Mouse (Mus musculus) liver, adult 2 months (tissue): ENCODE results near the gene Golga5. TPM values are rescaled to one million over a fixed set of nuclear protein-coding genes. Genes with fewer than 3 reads are reported as not detected.

Source experiments
- DNase-seq: peaks from one replicate; pipeline ENCODE4 v3.0.0-alpha.2; 2011; ENCODE audit warnings: low read depth, low spot score; ENCODE audit errors: extremely low read depth
- H3K27ac ChIP-seq: fragments of 200-500 bp; replicated peaks from 2 replicates; pipeline ENCODE4 v1.5.1; 2012; ENCODE audit warnings: low read depth, mild to moderate bottlenecking, control low read depth, inconsistent platforms, low read length; ENCODE audit not compliant: insufficient read depth
- H3K27me3 ChIP-seq: fragments of 200-500 bp; 2 replicates; pipeline ENCODE4 v1.6.1; 2012; ENCODE audit warnings: mild to moderate bottlenecking, moderate library complexity, low read length, inconsistent platforms; ENCODE audit not compliant: control insufficient read depth, insufficient read depth
- H3K36me3 ChIP-seq: fragments of 200-500 bp; 2 replicates; pipeline ENCODE4 v1.6.1; 2012; ENCODE audit warnings: low read length, inconsistent platforms; ENCODE audit not compliant: control insufficient read depth, insufficient read depth
- H3K4me1 ChIP-seq: fragments of 200-500 bp; 2 replicates; pipeline ENCODE4 v1.6.1; 2011; ENCODE audit warnings: low read length; ENCODE audit not compliant: control insufficient read depth, insufficient read depth
- H3K4me3 ChIP-seq: fragments of 200-500 bp; 2 replicates; pipeline ENCODE4 v1.5.1; 2011; ENCODE audit warnings: low read depth, mild to moderate bottlenecking, control low read depth, low read length, moderate library complexity; ENCODE audit not compliant: insufficient read depth
- H3K79me2 ChIP-seq: fragments of 200-500 bp; 2 replicates; pipeline ENCODE4 v1.6.1; 2012; ENCODE audit warnings: inconsistent platforms, mild to moderate bottlenecking, low read length, moderate library complexity; ENCODE audit not compliant: control insufficient read depth, insufficient read depth
- H3K9ac ChIP-seq: fragments of 200-500 bp; 2 replicates; pipeline ENCODE4 v1.6.1; 2012; ENCODE audit warnings: low read depth, mild to moderate bottlenecking, control low read depth, inconsistent platforms, low read length
- CTCF ChIP-seq: fragments of 200-500 bp; IDR thresholded peaks from 2 replicates; pipeline ENCODE4 v1.5.1; 2011; ENCODE audit warnings: low read depth, low read length, control low read depth
- POLR2A ChIP-seq: fragments of 200-500 bp; IDR thresholded peaks from 2 replicates; pipeline ENCODE4 v1.6.1; 2011; ENCODE audit warnings: low read length, control low read depth; ENCODE audit not compliant: insufficient read depth; ENCODE audit errors: extremely low read depth
- WGBS: fragments of 180-500 bp; shearing (Covaris S2); methylation state at CpG from one replicate; pipeline ENCODE4 v1.1.7; 2018; 5-methylcytosine and 5-hydroxymethylcytosine counted together
- polyA plus RNA-seq: library from polyadenylated mRNA; depleted of rRNA; stranded (reverse); fragments of >200 nt; gene quantifications from 2 replicates; pipeline ENCODE4 v1.2.3, GENCODE M21; 2012
- total RNA-seq: library from RNA; depleted of rRNA; stranded (reverse); fragments of >200 nt; gene quantifications from 2 replicates; pipeline ENCODE4 v1.2.3, GENCODE M21; 2014

The Golga5 gene
- total and polyA plus RNA-seq, 2 experiments = 6.8 to 18.6 TPM

- no peaks in the 10 kb centered on the region for H3K36me3 ChIP-seq
- H3K27me3 ChIP-seq = no peaks in the 10 kb centered on the region
- no peaks in the 10 kb centered on the region for H3K79me2 ChIP-seq
- DNase-seq = no peak
- WGBS = 55% methylated on average over 9 of the region's 9 CpGs
- H3K4me3 ChIP-seq = no peak overlapping the region
- H3K4me1 ChIP-seq = no peaks in the 10 kb centered on the region
- TF ChIP-seq POLR2A (no peak), CTCF (no peak)
- H3K9ac ChIP-seq = no peak overlapping the region
- H3K27ac ChIP-seq = no peak overlapping the region
Observed at GRCm38 (mm10) chr12:102505131-102505713, 36.3 kb downstream of the Golga5 start.

- Histone ChIP-seq H3K27me3 (no peaks in the 10 kb centered on the region), H3K4me3 (no peak overlapping the region), H3K27ac (no peak overlapping the region), H3K9ac (no peak overlapping the region), H3K4me1 (no peaks in the 10 kb centered on the region), H3K36me3 (no peaks in the 10 kb centered on the region), H3K79me2 (no peaks in the 10 kb centered on the region)
- WGBS = 94% methylated on average over 7 of the region's 7 CpGs
- DNase-seq = no peak
- TF ChIP-seq CTCF (no peak), POLR2A (no peak)
Observed at GRCm38 (mm10) chr12:102505949-102506348, 37.0 kb downstream of the Golga5 start.

DNA sequence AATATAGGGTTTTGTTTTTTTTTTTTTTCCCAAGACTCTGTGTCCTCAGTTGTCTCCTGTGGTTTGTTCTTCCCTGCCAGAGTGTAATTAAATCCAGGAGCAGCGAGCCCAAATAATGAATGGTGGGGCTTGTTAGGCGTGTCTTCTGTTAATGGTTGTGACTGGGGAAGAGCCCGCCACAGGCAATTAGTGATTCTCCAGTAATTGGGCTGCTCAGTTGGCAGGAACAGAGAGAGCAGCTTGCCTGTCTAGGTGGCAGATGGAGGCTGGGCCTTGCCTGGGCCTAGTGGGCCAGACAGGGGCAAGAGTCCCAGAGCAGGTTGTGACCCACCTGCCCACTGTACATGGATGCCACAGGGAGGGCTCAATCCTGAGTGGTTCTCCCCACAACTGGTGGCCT lies 42.4 kb downstream of the Golga5 start:
- H3K4me3 ChIP-seq = no peak overlapping the region
- H3K4me1 ChIP-seq = no peaks in the 10 kb centered on the region
- DNase-seq = no peak
- no peaks in the 10 kb centered on the region for H3K27me3 ChIP-seq
- no peaks in the 10 kb centered on the region for H3K36me3 ChIP-seq
- no peak overlapping the region for H3K9ac ChIP-seq
- H3K79me2 ChIP-seq = no peaks in the 10 kb centered on the region
- WGBS = 81% methylated on average over 3 of the region's 3 CpGs
- no peak for TF ChIP-seq POLR2A
- TF ChIP-seq CTCF = no peak
- no peak overlapping the region for H3K27ac ChIP-seq

GRCm38 (mm10) chr12:102514151-102514550 lies 45.2 kb downstream of the Golga5 start:
- no peak overlapping the region for H3K27ac ChIP-seq
- H3K27me3 ChIP-seq = no peaks in the 10 kb centered on the region
- H3K4me3 ChIP-seq = no peak overlapping the region
- DNase-seq = no peak
- no peaks in the 10 kb centered on the region for H3K4me1 ChIP-seq
- H3K36me3 ChIP-seq = no peaks in the 10 kb centered on the region
- H3K9ac ChIP-seq = no peak overlapping the region
- no peak for TF ChIP-seq CTCF
- TF ChIP-seq POLR2A = no peak
- H3K79me2 ChIP-seq = no peaks in the 10 kb centered on the region
- WGBS = 86% methylated on average over 6 of the region's 6 CpGs

DNA sequence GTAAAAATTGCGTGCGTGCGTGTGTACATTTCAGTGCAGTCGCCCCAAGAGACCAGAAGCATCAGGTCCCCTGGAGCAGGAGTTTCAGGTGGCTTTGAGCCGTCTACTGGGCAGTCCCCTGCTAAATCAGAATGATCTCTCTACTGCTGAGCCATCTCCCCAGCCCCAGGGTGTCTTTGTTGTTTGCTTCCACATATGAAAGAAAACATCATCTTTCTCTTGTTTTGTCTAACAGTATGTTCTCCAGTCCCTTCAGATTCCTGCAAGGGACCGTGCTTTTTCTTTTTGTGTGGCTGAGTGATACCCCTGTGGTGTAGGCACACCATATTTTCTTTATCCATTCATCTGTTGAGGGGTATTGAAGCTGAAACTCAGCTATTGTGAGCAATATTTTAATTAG lies 45.8 kb downstream of the Golga5 start:
- no peak overlapping the region for H3K4me3 ChIP-seq
- no peaks in the 10 kb centered on the region for H3K36me3 ChIP-seq
- no peaks in the 10 kb centered on the region for H3K27me3 ChIP-seq
- no peak for DNase-seq
- H3K27ac ChIP-seq = no peak overlapping the region
- no peak overlapping the region for H3K9ac ChIP-seq
- 87% methylated on average over 6 of the region's 6 CpGs for WGBS
- no peak for TF ChIP-seq CTCF
- no peak for TF ChIP-seq POLR2A
- H3K79me2 ChIP-seq = no peaks in the 10 kb centered on the region
- H3K4me1 ChIP-seq = no peaks in the 10 kb centered on the region

DNA sequence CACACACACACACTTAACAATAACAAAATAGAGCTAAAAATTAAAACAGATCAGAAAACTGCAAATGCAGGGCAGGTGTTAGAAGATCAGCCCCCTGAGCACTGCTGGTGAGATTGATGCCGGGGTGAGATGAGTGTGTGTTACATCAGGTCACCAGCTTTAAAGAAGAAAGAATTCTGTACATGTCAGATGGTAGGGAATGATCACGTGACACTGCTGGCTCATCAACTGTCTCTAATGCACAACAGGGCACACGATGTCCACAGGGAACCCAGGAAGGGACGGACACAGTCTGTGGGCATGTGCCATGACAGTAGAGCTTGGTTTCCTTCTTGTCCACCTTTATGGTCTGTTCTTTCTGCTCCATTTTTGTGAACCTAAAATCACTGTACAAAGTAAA lies 47.2 kb downstream of the Golga5 start:
- Histone ChIP-seq H3K79me2 (no peaks in the 10 kb centered on the region), H3K4me1 (no peaks in the 10 kb centered on the region), H3K36me3 (no peaks in the 10 kb centered on the region), H3K9ac (no peak overlapping the region), H3K27me3 (no peaks in the 10 kb centered on the region), H3K27ac (no peak overlapping the region), H3K4me3 (no peak overlapping the region)
- 86% methylated on average over 4 of the region's 4 CpGs for WGBS
- no peak for TF ChIP-seq POLR2A
- no peak for TF ChIP-seq CTCF
- DNase-seq = no peak
